Mouse (Mus musculus) B cell, adult 67 days (primary cell): ENCODE data around the gene Hs6st2. TPM values are rescaled to one million over a fixed set of nuclear protein-coding genes. Genes with fewer than 3 reads are reported as not detected.

ENCODE experiments used
- total RNA-seq, 2 experiments: library from RNA; stranded (reverse); gene quantifications; 4 replicates each; pipeline ENCODE4 v1.2.4; 2023

Gene Hs6st2
- not detected for total RNA-seq

DNA sequence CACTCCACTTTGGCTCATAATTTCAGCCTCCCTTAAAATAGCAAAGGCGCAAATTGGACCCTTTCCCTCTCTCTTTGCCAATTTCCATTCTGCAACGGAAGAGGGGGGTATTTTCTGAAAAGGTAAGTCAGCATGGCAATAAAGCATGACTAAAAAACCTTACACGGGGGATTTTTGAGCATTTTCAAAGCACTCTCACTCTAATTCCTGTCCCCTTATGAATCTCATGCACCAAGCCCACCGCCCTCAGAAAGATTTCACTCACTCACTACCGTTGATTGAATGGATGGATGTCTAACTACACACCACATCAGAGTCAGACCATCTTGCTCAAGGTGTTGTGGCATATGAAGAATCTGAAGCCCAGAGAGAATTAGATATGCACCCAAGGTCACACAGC lies at the start of gene Hs6st2:
Gene Hs6st2 (minus strand): TSS at position 101 of the 400 bp plus-strand sequence.

Other genes with a start within 250 kb of the Hs6st2 start
- gene Usp26, start 119.4 kb upstream of the Hs6st2 start, total RNA-seq = not detected